Mouse (Mus musculus) urinary bladder, postnatal 4 days (tissue): ENCODE measurements around the gene Usp33.
A peak's percentile ranks its signal among the peaks of the same experiment; 100 is the strongest.

Experiments used
- DNase-seq, 2 experiments: peaks; one replicate each; pipeline ENCODE4 v3.0.0; 2021 to 2022; ENCODE audit warnings: low spot score in 2 of 2

Gene Usp33

DNA sequence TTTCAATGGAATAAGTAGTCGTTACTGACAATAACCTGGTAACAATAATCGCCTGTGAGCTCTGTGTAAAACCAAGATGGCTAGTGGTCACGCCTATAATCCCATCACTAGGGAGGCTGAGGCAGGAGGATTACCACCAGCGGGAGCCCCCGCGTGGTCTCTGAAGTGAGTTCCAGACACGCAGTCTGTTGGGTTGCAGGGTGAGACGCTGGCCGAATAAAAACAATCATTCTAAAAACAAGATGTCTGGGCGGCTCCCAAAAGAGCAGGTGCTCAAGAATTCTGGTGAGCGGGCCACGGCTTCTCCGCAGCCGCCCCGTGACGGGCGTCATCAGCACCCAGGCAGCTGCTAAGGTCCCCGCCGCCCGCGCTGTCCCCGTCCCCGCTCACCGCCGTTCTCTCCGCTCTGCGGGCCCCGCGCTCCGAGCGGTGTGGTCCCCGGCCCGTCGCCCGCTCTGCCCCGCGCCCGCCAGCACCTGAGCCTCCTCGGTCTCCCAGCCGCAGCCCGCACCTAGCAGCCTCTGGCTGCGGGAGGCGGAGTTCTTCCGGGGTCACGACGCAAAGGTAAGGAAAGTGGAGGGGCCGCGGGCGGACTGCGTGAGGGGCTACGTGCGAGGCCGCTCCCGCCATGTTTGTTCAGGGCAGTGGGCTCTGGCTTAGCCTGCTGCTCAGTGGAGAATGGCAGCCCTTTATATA, 6.3 kb upstream of the Usp33 start, which contains the start of gene Miga1:
Miga1 (minus strand) TSS at position 546 of the 696 bp plus-strand sequence.
- peak; percentile 63 to 71 for DNase-seq

- no peak for DNase-seq
Observed at GRCm38 (mm10) chr3:152342961-152343517, 3.2 kb upstream of the Usp33 start.

DNA sequence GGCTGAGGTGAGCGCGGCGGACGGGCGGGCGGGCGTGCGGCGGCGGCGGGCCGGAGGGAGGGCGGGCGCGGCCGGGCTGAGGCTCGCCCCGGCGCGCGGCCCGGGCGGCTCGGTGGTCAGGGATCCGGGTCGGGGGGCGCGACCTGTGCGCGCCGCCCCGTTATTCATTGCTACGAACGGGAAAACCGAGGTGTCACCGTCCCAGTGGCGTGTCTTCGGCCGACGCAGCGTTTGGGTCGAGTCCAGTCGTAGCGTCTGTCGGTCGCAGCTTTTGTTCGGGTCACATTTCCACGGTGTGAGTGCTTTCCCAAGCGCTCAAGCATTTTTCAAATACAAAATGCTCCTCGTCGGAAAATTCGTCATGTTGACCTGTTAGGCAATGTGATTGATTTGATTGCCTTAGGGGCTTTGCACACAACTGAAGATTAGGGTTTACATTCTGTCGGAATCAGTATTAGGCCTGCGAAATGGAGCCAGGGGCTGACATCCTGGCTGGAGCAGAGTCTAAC, 409 bp downstream of the Usp33 start:
- DNase-seq: peak in 1 of 2 experiments; percentile 24

DNA sequence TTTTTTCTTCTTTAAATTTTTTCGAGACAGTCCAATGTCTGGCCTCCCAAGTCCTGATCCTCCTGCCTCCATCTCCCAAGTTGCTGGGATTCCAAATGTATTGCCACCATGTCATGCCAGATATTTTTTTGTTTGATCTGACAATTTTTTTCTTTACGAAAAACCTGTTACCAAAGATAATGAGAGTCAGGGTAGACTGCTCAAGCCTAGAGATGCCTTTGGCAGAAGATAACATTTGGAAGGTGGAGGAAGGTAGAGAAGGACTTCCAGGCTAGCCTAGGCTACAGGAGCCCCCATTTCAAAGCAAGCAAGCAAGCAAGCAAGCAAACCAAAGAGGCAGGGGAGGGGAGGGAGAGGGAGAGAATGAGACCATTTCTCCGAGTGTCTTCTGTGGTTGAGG, 949 bp downstream of the Usp33 start:
- no peak for DNase-seq

DNA sequence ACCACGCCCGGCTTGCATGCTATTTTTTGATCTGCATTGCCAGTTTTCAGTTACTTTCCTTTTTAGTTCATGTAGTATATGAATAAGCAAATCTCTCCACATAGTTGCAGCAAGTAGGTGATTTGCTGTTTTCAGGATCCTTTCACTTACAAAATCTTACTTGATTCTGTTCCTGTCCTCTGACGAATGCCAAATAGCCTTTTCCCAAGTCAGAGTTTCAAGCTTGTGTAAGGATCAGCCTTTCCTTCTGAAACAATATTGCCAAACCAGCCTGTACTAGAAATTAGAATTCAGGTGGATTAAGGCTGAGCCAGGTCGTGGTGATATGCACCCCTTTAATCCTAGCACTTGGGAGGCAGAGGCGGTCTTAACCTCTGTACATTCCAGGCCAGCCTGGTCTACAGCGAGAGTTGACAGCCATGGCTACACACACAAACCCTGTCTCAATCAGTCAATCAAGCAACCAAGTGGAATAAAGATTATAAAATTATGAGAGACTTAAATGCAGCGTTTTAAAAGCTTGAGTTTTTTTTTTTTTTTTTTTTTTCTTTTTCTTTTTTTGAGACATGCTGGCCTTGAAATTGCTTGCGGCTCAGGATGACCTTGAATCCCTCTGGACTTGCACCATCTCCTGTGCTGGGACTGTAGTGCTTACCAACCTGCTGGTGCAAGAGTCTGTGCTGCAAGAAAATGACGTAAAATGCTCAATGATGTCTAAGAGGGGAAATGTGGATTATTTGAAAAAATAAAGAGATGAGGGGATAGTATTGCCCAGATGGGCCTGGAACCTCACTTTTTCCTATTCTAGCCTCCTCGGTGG, 1.9 kb downstream of the Usp33 start:
- no peak for DNase-seq

DNA sequence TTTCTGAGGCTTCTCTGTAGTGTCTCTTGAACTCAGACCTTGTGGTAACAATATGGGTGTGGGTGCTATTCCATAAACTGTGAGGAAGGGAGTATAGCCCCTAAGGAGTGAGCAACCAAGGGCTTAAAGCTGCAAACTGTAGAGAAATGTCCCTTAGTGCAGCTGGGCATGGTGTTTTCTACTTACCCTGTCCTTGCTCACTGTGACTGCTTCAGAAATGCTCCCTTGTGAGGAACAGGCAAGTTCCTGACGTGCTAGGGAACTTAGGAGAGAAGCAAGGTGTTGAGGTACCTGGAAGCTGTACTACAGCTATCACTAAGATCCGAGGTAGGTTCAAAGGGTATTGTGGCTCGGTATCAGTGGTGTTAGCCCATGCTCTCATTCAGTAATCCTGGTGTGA, 4.2 kb downstream of the Usp33 start:
- DNase-seq: no peak

DNA sequence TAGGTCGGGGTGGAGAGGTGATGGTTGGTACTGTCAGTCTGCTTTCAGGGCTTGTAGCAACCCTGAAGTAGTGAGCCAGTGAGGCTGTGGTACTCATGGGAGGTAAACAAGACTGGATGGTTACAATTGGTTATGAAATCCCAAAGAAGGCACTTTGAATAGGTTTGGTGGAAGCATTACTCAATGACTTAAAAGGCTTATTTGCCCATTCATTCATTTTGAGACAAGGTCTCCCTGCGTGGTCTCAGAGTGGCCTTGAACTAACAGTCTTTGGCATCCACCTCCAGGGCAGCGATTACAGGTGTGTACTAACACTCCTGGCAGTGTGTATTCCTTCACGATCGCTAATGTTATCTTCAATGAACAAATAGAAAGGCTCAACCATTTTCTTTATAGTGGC, 4.7 kb downstream of the Usp33 start:
- DNase-seq: no peak

- no peak for DNase-seq
Observed at GRCm38 (mm10) chr3:152352289-152352688, 6.0 kb downstream of the Usp33 start.

GRCm38 (mm10) chr3:152353434-152354177, 7.3 kb downstream of the Usp33 start:
- DNase-seq: no peak

GRCm38 (mm10) chr3:152355361-152355760, 9.1 kb downstream of the Usp33 start:
- DNase-seq: no peak

DNA sequence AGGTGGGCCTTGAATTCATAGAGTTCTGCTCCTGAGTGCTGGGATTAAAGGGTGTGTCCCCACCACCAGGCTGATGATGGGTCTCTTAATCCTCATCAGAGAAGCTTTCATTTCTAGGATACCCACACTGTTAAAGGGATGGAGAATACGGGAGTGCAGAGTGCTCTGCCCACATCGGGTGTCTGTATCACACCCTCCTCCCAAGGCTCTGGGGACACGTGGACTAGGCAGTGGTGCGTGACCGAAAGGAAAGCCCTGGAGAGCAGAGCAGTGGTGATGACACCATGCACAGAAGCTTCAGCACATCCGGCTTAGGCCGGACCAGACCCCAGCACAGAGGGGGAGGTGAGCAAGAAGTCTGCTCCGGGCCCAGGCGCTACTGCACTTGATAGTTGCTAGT, 10.5 kb downstream of the Usp33 start:
- no peak for DNase-seq

- no peak for DNase-seq
Observed at GRCm38 (mm10) chr3:152359151-152359550, 12.9 kb downstream of the Usp33 start.

DNA sequence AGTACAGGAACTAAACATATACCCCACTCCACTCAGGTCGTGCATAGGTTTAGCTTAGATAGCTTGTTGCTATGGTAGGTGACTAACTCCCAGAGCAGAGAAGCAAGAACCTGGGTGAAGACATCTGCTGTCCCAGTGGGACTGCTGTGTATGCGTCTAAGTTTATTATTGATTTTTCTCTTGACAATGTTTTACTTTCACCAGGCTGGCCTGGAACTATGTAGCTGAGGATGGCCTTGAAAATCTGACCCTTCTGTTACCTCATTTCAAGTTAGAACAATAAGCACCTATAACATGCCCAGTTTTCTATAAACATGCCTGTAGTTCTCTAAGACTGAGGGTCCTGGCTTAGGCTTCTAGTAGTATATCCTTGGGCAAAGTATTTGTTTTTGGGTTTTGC, 17.9 kb downstream of the Usp33 start:
- DNase-seq: no peak

GRCm38 (mm10) chr3:152376063-152376462, 29.8 kb downstream of the Usp33 start:
- DNase-seq: no peak

DNA sequence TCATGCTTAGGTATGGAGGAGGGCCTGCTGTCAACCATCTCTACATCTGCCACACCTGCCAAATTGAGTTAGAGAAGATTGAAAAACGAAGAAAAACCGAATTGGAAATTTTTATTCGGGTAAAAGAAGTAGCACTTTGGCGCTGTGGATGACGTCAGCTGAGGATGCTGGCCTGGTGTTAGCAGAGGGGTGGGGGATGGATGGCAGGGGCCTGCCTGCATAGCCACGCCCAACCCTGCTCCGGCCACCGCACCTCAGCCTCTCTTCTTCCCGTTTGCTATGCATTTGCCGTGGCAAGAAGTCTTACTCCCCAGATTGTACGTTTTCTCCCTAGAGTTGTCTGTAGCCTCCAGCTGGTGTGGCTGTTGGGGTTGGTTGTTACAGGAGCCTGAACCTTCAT, 37.8 kb downstream of the Usp33 start:
- no peak for DNase-seq

GRCm38 (mm10) chr3:152395350-152396277, 49.3 kb downstream of the Usp33 start, which contains the start of gene Zzz3:
Zzz3 (plus strand) TSS chr3:152395473.
- peak; percentile 91 to 92 for DNase-seq

DNA sequence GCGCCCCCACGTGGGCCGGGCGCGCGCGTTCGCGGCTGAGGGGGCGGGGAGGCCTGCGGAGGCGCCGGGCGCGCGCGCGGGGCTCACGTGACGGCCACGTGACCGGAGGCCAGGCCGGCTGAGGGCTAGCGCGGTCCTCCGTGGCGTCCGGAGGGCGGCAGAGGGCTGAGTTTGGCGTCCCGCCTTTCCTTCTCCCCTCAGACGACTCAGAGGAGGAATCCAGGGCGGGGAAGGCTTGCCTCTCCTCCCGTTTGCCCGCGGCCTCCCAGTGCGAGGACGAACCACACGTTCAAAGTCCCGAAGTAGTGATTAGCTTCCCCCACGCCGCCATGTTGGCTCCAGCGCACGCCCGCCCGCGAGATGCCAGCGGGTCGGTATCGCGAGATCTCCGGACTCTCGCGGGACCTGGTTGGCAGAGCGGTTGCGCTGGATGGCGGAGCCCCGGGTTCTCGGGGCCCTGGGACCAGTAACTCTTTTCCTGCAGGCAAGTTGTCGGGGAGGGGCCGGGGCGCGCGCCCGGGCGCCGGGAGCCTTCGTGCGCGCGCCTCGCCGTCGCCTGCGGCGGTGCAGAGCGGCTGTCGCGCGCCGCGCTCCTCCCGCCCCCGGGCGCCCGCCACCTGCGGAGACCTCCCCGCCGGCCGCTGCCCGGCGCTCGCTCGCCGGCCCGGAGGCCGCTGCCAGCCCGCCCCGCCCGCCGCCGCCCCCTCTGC, 50.2 kb downstream of the Usp33 start:
- DNase-seq: peak; percentile 97 to 98

- DNase-seq: peak in 1 of 2 experiments; percentile 21
Observed at GRCm38 (mm10) chr3:152396988-152397314, 50.7 kb downstream of the Usp33 start.

GRCm38 (mm10) chr3:152397335-152397940, 51.2 kb downstream of the Usp33 start:
- no peak for DNase-seq

- no peak for DNase-seq
Observed at GRCm38 (mm10) chr3:152400441-152400840, 54.2 kb downstream of the Usp33 start.
